In the genomic region with DNA sequence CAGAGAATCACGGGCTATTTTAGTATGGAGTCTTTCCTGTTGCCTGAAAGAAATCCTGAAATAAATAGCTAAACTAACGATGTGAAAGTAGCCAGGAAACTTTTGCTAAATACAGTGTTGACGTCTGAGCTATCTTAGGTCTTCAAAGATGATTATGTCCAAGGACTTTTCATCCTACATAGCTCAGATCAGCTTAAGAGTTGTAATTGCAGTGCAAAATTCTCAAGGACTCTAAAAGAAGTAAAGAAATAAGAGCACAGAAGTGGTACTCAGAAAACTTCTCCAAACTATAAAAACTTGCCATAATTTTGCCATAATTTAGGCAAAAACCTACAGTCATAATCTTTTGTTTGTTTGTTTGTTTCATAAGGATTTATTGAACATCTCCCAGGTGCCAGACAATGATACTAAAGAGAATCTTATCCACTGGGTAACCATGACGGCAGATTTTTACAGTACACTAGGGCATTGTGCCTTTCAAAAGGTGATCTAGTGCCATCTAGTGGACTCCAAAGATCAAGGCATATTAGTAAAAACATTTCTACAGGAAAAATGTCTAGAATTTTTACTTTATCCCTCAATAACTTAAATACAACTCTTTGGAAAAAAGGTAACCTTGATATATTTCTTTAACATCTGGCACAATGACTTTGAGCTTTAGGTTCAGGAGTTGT, we compare ENCODE assay signal across 8 mouse cellular contexts. TPM values are rescaled to one million over a fixed set of nuclear protein-coding genes. Genes with fewer than 3 reads are reported as not detected.
DNase-seq lines count a peak whose midpoint lies in the region; ATAC-seq and TF ChIP-seq lines count a peak whose summit lies in the region.

No protein-coding gene starts in this region.

- H3K36me3 ChIP-seq in hindbrain, embryonic 11.5 days (ENCODE audit: control insufficient read depth, insufficient read depth, low read length), result no peaks in the 10 kb centered on the region
- H3K36me3 ChIP-seq in hindbrain, embryonic 10.5 days, result no peaks in the 10 kb centered on the region
- no peaks in the 10 kb centered on the region for H3K36me3 ChIP-seq in hindbrain, postnatal 0 days (ENCODE audit: insufficient read depth, low read length)

- no peak for TF ChIP-seq POLR2A in brain, embryonic 14.5 days (IDR thresholded peaks at IDR 0.05; ENCODE audit: borderline replicate concordance, extremely low read depth, insufficient read depth, insufficient read length, poor library complexity, severe bottlenecking)

- TF ChIP-seq CTCF in brain, embryonic 14.5 days (IDR thresholded peaks at IDR 0.05; ENCODE audit: borderline replicate concordance, extremely low read depth, insufficient read depth, insufficient read length), result peak; percentile 49; the same call in 1 of the 2 replicates
- TF ChIP-seq CTCF in hindbrain, postnatal 0 days (IDR thresholded peaks at IDR 0.05; ENCODE audit: low read depth), result peak; percentile 71

- no peak overlapping the region for H3K27ac ChIP-seq in hindbrain, embryonic 11.5 days (ENCODE audit: low read depth, low read length)
- no peak overlapping the region for H3K27ac ChIP-seq in hindbrain, embryonic 10.5 days
- H3K27ac ChIP-seq in hindbrain, postnatal 0 days, result no peak overlapping the region

- H3K9ac ChIP-seq in hindbrain, embryonic 11.5 days (ENCODE audit: low read depth, low read length), result no peak overlapping the region
- no peak overlapping the region for H3K9ac ChIP-seq in hindbrain, postnatal 0 days (replicated peaks; ENCODE audit: low read length)

- no peak overlapping the region for H3K4me3 ChIP-seq in hindbrain, embryonic 11.5 days (ENCODE audit: low read depth, low read length)
- H3K4me3 ChIP-seq in hindbrain, embryonic 10.5 days, result no peak overlapping the region
- no peak overlapping the region for H3K4me3 ChIP-seq in hindbrain, postnatal 0 days (ENCODE audit: low read length)

- H3K4me1 ChIP-seq in hindbrain, embryonic 11.5 days (replicated peaks; ENCODE audit: control insufficient read depth, insufficient read depth, low read length), result no peaks in the 10 kb centered on the region
- H3K4me1 ChIP-seq in hindbrain, embryonic 10.5 days (replicated peaks), result no peaks in the 10 kb centered on the region
- H3K4me1 ChIP-seq in hindbrain, postnatal 0 days (ENCODE audit: insufficient read depth, low read length), result no peaks in the 10 kb centered on the region

- H3K4me2 ChIP-seq in hindbrain, embryonic 11.5 days (replicated peaks; ENCODE audit: low read depth, low read length), result no peak overlapping the region
- no peak overlapping the region for H3K4me2 ChIP-seq in hindbrain, postnatal 0 days (ENCODE audit: low read depth, low read length)

- H3K9me3 ChIP-seq in hindbrain, embryonic 11.5 days (ENCODE audit: control insufficient read depth, low read length), result no peaks in the 10 kb centered on the region
- H3K9me3 ChIP-seq in hindbrain, embryonic 10.5 days, result no peaks in the 10 kb centered on the region
- H3K9me3 ChIP-seq in hindbrain, postnatal 0 days (ENCODE audit: low read length), result no peaks in the 10 kb centered on the region

- WGBS in hindbrain, embryonic 11.5 days, result 65% methylated on average over 4 of the region's 4 CpGs
- WGBS in hindbrain, embryonic 10.5 days, result 65% methylated on average over 4 of the region's 4 CpGs
- WGBS in hindbrain, postnatal 0 days, result 55% methylated on average over 4 of the region's 4 CpGs

- ATAC-seq in hindbrain, embryonic 11.5 days (ENCODE audit: low FRiP score), result peak; percentile 87; the same call in 1 of the 2 replicates
- no peak for ATAC-seq in hindbrain, postnatal 0 days

- intact Hi-C loops in gastrocnemius, postnatal 14 days (cut with DNase I; ENCODE audit: low total_unique reads), result no loop called here

- peak; percentile 64 for DNase-seq in hindbrain, embryonic 11.5 days (ENCODE audit: low spot score)
- DNase-seq in hindbrain, embryonic 10.5 days (ENCODE audit: low spot score), result no peak
- peak; percentile 57 for DNase-seq in A20 (ENCODE audit: low read depth, low spot score)
- DNase-seq in brain, embryonic 14.5 days (ENCODE audit: low read depth), result peak; percentile 75
- DNase-seq in hindbrain, postnatal 0 days (ENCODE audit: low spot score), result peak; percentile 83
- DNase-seq in urinary bladder, adult 18-20 months (ENCODE audit: low spot score in 2 of 2), result no peak
- no peak for DNase-seq in gastrocnemius, postnatal 14 days
- no peak for DNase-seq in layer of hippocampus, postnatal 36 days

- no peaks in the 10 kb centered on the region for H3K27me3 ChIP-seq in hindbrain, embryonic 11.5 days (ENCODE audit: control insufficient read depth, insufficient read depth, low read length)
- no peaks in the 10 kb centered on the region for H3K27me3 ChIP-seq in hindbrain, embryonic 10.5 days (ENCODE audit: insufficient read depth, poor library complexity, severe bottlenecking)
- H3K27me3 ChIP-seq in hindbrain, postnatal 0 days (ENCODE audit: insufficient read depth, low read length), result no peaks in the 10 kb centered on the region

RNA-seq across cellular contexts. Expression of gene Lrriq1, which starts 41.3 kb away (rescaled TPM):
- 3.4 and 5.2 TPM in 2 replicates for polyA plus RNA-seq in hindbrain, embryonic 11.5 days (2014; fragmentation: Nextera tagmentation; extraction: Ambion mirVana)
- 2.3 and 2.8 TPM in 2 replicates for polyA plus RNA-seq in hindbrain, embryonic 10.5 days (2016; fragmentation: Nextera tagmentation; extraction: Ambion mirVana)
- 2.1 and 2.7 TPM in 2 replicates for polyA plus RNA-seq in brain, embryonic 14.5 days (2012; rRNA removed)
- 1.4 and 4.1 TPM in 2 replicates for total RNA-seq in hindbrain, postnatal 0 days (2014; rRNA removed)
- 5.7 and 8.0 TPM in 2 replicates for polyA plus RNA-seq in hindbrain, postnatal 0 days (2015; fragmentation: Nextera tagmentation; extraction: Ambion mirVana)
- not detected for total RNA-seq in gastrocnemius, postnatal 14 days (2021)
- total RNA-seq in layer of hippocampus, postnatal 36 days (2021), result 1 to 10 TPM; 3.1 to 4.9 TPM

Comparison
In these comparisons a context has a peak if more than half of its experiments do, and no peak if none do; other contexts are left out.
1. DNase-seq: peak in hindbrain, embryonic 11.5 days (single experiment), A20 (single experiment), brain, embryonic 14.5 days (single experiment) and hindbrain, postnatal 0 days (single experiment); none in hindbrain, embryonic 10.5 days (single experiment), urinary bladder, adult 18-20 months (0 of 2), gastrocnemius, postnatal 14 days (single experiment) and layer of hippocampus, postnatal 36 days (0 of 2).